Mouse (Mus musculus): Measurements from ENCODE around the gene Tmem50b. TPM values are rescaled to one million over a fixed set of nuclear protein-coding genes. Genes with fewer than 3 reads are reported as not detected.
A peak's percentile ranks its signal among the peaks of the same experiment; 100 is the strongest.

Gene Tmem50b
- polyA plus RNA-seq, 1 experiment: 148 TPM

DNA sequence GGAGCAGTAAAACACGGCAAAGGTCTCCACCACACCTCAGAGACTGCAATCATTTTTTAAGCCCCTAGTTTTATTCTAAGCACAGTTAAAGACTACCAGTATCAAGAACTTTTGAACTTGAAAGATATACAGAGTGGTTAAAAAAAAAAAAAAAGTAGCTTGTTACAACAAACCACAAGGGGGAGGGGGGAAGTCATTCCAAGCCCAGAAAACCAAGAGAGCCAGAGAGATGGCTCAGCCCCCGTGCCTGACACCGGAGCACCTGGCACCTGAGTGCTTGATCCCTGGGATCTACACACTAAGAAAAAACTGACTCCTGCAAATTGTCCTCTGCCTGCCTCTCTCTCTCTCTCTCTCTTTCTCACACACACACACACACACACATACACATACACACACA lies 4.3 kb downstream of the Tmem50b start:
- 17% methylated on average over 3 of the region's 3 CpGs for WGBS
- H3K4me3 ChIP-seq (replicated peaks; ENCODE audit: insufficient read depth, low read depth, low read length): no peak overlapping the region
- no peak for DNase-seq
- no peaks in the 10 kb centered on the region for H3K27me3 ChIP-seq (ENCODE audit: control insufficient read depth, insufficient read depth, low read length)
- no peak overlapping the region for H3K27ac ChIP-seq (ENCODE audit: insufficient read depth, low read length)
- H3K4me1 ChIP-seq (ENCODE audit: control insufficient read depth, insufficient read depth, low read length): peaks cover 23% of the 10 kb centered on the region
- TF ChIP-seq POLR2A (IDR thresholded peaks at IDR 0.05; ENCODE audit: borderline replicate concordance, insufficient read depth, low read length) (no peak), CTCF (IDR thresholded peaks at IDR 0.05; ENCODE audit: borderline replicate concordance, insufficient read depth, low read depth, low read length) (no peak)

DNA sequence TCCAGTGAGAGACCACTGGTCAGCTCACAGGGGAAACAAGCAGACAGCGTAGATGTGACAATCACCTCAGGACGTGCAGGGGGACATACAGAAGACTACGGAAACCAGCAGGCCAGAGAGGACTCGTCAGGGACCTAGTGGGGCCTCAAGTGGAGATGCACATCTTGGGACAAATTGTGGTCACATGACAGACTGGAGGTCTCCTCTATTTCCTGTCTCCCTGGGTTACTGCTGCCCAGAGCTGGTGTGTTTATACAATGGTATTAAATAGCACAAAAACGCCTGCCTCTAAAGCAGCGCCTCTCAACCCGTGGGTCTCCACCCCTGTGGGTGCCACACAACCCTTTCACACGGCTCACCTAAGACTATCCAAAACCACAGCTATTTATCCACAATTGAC lies 5.4 kb downstream of the Tmem50b start:
- no peak for TF ChIP-seq POLR2A (IDR thresholded peaks at IDR 0.05; ENCODE audit: borderline replicate concordance, insufficient read depth, low read length)
- TF ChIP-seq CTCF (IDR thresholded peaks at IDR 0.05; ENCODE audit: borderline replicate concordance, insufficient read depth, low read depth, low read length): no peak
- WGBS: 84% methylated on average over 8 of the region's 8 CpGs
- peaks cover 23% of the 10 kb centered on the region for H3K4me1 ChIP-seq (ENCODE audit: control insufficient read depth, insufficient read depth, low read length)

DNA sequence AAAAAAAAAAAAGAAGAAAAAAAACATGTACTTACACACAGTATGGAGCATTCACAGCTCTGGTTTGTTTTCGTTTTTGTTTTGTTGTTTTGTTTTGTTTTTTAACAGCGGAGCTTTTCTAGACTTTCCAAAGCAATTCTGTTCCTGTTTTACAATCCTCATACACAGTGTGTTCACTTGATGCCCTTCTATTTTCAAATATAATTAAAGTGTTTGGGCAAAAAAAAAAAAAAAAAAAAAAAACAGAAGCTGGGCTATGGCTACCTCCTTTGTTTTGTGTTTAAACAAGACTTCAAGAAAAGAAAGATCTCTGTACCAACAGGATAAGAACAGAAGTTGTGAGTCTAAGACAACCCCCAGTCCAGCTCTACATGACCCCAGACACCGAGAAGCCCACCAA lies 8.9 kb downstream of the Tmem50b start:
- H3K4me3 ChIP-seq (replicated peaks; ENCODE audit: insufficient read depth, low read depth, low read length): no peak overlapping the region
- no peak overlapping the region for H3K27ac ChIP-seq (ENCODE audit: insufficient read depth, low read length)
- TF ChIP-seq POLR2A (IDR thresholded peaks at IDR 0.05; ENCODE audit: borderline replicate concordance, insufficient read depth, low read length) (no peak), CTCF (IDR thresholded peaks at IDR 0.05; ENCODE audit: borderline replicate concordance, insufficient read depth, low read depth, low read length) (no peak)
- H3K27me3 ChIP-seq (ENCODE audit: control insufficient read depth, insufficient read depth, low read length): no peaks in the 10 kb centered on the region
- DNase-seq: no peak
- H3K4me1 ChIP-seq (ENCODE audit: control insufficient read depth, insufficient read depth, low read length): peaks cover 12% of the 10 kb centered on the region
- WGBS: 82% methylated on average over 3 of the region's 3 CpGs

More for the DNA sequence above, 5.4 kb downstream of the Tmem50b start:
- DNase-seq: no peak
- Histone ChIP-seq H3K4me3 (replicated peaks; ENCODE audit: insufficient read depth, low read depth, low read length) (no peak overlapping the region), H3K27ac (ENCODE audit: insufficient read depth, low read length) (no peak overlapping the region), H3K27me3 (ENCODE audit: control insufficient read depth, insufficient read depth, low read length) (no peaks in the 10 kb centered on the region)

DNA sequence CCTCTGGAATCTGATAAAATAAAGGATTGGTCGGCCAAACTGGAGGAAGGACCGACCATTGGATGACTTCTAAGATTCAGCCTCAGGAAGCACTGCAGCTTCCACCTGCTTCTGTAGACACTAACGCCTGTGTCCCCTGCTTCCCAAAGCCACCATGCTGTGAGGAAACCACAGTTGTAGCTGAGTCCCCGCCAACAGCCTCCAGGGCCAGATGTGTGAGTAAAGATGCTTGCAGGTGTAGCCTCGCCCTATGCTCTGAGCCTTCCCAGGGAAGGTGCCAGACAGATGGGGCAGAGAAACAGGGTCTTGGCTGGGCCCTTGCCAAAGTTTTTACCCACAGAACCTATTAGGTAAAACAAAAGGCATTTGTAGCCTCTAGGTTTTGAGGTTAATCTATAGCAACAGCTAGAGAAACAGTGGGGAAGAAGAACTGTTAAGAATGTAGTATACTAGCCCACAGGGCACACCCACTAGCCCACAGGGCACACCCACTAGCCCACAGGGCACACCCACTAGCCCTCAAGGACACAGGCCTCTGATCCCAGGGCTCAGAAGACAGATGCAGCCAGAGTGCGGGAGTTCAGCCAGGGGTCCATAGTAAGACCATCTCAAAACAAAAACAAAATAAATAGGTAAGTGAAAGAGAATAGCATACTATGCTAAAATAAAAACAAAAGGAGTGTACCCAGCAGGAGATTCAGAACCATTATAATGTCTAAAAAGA lies 9.7 kb downstream of the Tmem50b start:
- WGBS: 59% methylated on average over 6 of the region's 6 CpGs
- H3K27ac ChIP-seq (ENCODE audit: insufficient read depth, low read length): no peak overlapping the region
- peaks cover 10% of the 10 kb centered on the region for H3K4me1 ChIP-seq (ENCODE audit: control insufficient read depth, insufficient read depth, low read length)
- H3K4me3 ChIP-seq (replicated peaks; ENCODE audit: insufficient read depth, low read depth, low read length): no peak overlapping the region
- H3K27me3 ChIP-seq (ENCODE audit: control insufficient read depth, insufficient read depth, low read length): no peaks in the 10 kb centered on the region
- DNase-seq: no peak
- no peak for TF ChIP-seq POLR2A (IDR thresholded peaks at IDR 0.05; ENCODE audit: borderline replicate concordance, insufficient read depth, low read length)
- no peak for TF ChIP-seq CTCF (IDR thresholded peaks at IDR 0.05; ENCODE audit: borderline replicate concordance, insufficient read depth, low read depth, low read length)

DNA sequence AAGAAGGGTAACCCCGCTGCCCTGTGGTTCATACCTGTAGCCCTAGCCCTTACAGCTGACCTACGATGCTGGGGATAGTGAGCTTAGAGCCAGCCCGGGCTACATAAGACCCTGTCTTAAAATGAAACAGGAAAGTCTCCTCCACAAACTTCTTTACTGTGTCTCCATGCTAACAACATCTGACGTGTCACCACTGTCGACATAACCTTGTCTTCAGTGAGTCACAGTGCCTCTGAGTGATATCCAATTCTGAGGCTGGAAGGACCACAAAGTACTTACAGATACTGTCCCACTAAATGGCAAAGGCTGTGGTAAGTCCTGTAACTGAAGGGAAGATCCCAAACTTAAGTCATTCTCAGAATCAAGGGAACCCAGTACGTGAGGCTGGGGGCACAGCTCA lies 11.4 kb downstream of the Tmem50b start:
- Histone ChIP-seq H3K4me3 (replicated peaks; ENCODE audit: insufficient read depth, low read depth, low read length) (no peak overlapping the region), H3K27me3 (ENCODE audit: control insufficient read depth, insufficient read depth, low read length) (no peaks in the 10 kb centered on the region), H3K4me1 (ENCODE audit: control insufficient read depth, insufficient read depth, low read length) (peaks cover 7% of the 10 kb centered on the region), H3K27ac (ENCODE audit: insufficient read depth, low read length) (no peak overlapping the region)
- TF ChIP-seq POLR2A (IDR thresholded peaks at IDR 0.05; ENCODE audit: borderline replicate concordance, insufficient read depth, low read length): no peak
- 90% methylated on average over 6 of the region's 6 CpGs for WGBS
- DNase-seq: no peak

DNA sequence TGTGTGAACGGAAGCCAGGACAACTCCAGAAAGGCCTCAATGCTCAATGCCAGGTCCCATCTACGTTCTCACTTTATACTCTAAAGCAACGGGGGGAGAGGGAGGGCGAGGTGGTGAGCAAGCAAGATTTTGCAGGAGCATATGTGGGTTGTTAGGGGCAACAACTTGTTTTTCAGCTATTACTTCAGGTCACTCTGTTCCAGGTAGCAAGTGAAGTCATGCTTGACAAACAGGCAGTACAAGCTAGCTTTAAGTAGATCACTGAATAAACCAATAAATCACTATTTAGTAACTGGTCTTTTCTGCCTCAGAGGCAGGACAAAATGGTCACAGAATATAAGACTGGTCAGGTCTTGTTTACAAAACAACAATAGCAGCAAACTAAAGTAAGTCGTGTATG lies 12.0 kb downstream of the Tmem50b start:
- Histone ChIP-seq H3K4me1 (ENCODE audit: control insufficient read depth, insufficient read depth, low read length) (peaks cover 7% of the 10 kb centered on the region), H3K27me3 (ENCODE audit: control insufficient read depth, insufficient read depth, low read length) (no peaks in the 10 kb centered on the region), H3K4me3 (replicated peaks; ENCODE audit: insufficient read depth, low read depth, low read length) (no peak overlapping the region), H3K27ac (ENCODE audit: insufficient read depth, low read length) (no peak overlapping the region)
- 90% methylated on average over 5 of the region's 5 CpGs for WGBS
- DNase-seq: no peak
- TF ChIP-seq CTCF (IDR thresholded peaks at IDR 0.05; ENCODE audit: borderline replicate concordance, insufficient read depth, low read depth, low read length) (no peak), POLR2A (IDR thresholded peaks at IDR 0.05; ENCODE audit: borderline replicate concordance, insufficient read depth, low read length) (no peak)

DNA sequence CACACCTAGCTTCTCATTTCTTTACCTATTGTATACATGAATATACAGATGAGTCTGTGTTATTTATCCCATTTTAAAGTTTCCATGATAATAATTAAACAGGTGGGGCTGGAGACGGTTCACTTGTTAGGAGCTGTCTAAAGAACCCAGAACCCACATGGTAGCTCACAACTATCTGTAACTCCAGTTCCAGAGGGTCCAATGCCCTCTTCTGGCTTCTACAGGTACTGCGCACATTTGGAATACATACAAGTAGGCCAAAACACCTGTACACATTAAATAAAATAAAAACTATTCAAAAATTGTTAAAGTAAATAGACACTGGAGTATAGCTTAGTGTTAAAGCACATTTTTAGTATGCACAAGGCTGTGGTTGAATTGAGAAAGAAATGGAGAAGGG lies 15.3 kb downstream of the Tmem50b start:
- Histone ChIP-seq H3K4me1 (ENCODE audit: control insufficient read depth, insufficient read depth, low read length) (peaks cover 4% of the 10 kb centered on the region; the same call in 1 of the 2 replicates), H3K4me3 (replicated peaks; ENCODE audit: insufficient read depth, low read depth, low read length) (no peak overlapping the region), H3K27me3 (ENCODE audit: control insufficient read depth, insufficient read depth, low read length) (no peaks in the 10 kb centered on the region), H3K27ac (ENCODE audit: insufficient read depth, low read length) (no peak overlapping the region)
- TF ChIP-seq POLR2A (IDR thresholded peaks at IDR 0.05; ENCODE audit: borderline replicate concordance, insufficient read depth, low read length) (no peak), CTCF (IDR thresholded peaks at IDR 0.05; ENCODE audit: borderline replicate concordance, insufficient read depth, low read depth, low read length) (peak; percentile 18; the same call in 1 of the 2 replicates)
- 71% methylated on average over 2 of the region's 2 CpGs for WGBS
- no peak for DNase-seq

DNA sequence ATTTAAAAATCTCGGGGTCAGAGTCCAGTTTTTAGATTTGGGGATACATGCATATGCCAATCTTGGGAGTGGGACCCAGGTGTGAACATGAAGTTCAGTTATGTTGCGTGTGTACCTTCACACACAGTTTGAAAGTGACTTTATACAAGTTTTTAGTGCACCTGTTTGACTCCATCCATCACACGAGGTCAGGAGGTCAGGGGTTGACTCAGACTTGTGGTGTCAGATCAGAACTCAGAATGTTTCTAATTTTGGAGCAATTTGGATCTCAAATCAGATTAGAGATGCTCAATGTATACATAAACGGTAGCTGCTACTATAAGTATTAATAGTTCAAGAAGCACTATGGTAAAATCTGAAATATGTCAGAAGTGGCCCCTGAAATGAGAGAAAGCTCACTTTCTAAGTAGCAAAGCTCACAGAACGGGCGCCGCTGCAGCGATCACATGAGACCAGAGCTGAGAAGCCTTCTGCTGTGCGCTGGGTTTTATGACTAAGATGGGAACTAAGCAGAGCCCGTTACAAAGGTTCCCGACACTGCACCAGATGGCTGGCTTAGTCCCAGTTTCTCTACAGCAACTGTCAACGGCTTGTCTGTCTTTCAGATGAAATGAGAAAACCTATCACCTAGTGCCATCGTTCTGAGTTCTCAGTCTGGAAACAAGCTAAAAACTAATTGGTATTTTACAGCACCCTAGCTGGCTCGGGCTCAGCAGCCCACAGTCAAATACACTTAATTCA lies 18.4 kb downstream of the Tmem50b start:
- no peaks in the 10 kb centered on the region for H3K27me3 ChIP-seq (ENCODE audit: control insufficient read depth, insufficient read depth, low read length)
- 41% methylated on average over 14 of the region's 14 CpGs for WGBS
- no peak overlapping the region for H3K4me3 ChIP-seq (replicated peaks; ENCODE audit: insufficient read depth, low read depth, low read length)
- peak; percentile 27 to 43 for DNase-seq
- no peak overlapping the region; the same call in 1 of the 2 replicates for H3K27ac ChIP-seq (ENCODE audit: insufficient read depth, low read length)
- TF ChIP-seq POLR2A (IDR thresholded peaks at IDR 0.05; ENCODE audit: borderline replicate concordance, insufficient read depth, low read length): no peak
- TF ChIP-seq CTCF (IDR thresholded peaks at IDR 0.05; ENCODE audit: borderline replicate concordance, insufficient read depth, low read depth, low read length): no peak
- peaks cover 4% of the 10 kb centered on the region; the same call in 1 of the 2 replicates for H3K4me1 ChIP-seq (ENCODE audit: control insufficient read depth, insufficient read depth, low read length)

Measured in cerebellum, adult 2 months (tissue).